Mouse (Mus musculus) spleen, postnatal 10 days (tissue): ENCODE measurements around the gene Gm4070.
"Not testable (repeated sequence)": the region's sequence is repeated elsewhere in the genome, so short reads cannot be mapped to it uniquely, and the experiment has no call there.

Experiments
- DNase-seq, 2 experiments: peaks; one replicate each; pipeline ENCODE4 v3.0.0; 2021 to 2022; ENCODE audit warnings: low spot score in 2 of 2

The Gm4070 gene

GRCm38 (mm10) chr7:105953812-105954211 is at the start of gene Gm4070:
Gene Gm4070, minus strand, starts transcription at chr7:105953967.
- DNase-seq: not testable (repeated sequence)

DNA sequence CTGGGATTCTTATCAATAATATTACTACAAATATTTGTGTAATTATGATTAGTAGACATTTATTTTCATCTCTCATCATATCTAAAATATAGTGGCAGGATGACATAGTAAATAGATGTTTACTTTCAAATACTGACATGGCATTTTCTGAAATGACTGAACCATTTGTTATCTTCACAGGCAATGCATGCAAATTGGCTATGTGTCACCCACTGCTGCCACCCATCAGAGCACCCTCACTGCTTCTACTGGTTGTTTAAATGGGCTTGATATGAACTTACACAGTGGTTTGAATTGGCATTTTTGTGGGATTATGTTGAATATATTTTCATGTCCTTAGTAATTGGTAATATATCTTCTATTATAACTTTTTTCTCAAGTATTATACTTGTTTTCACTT is 773 bp upstream of the Gm4070 start:
- not testable (repeated sequence) for DNase-seq

DNA sequence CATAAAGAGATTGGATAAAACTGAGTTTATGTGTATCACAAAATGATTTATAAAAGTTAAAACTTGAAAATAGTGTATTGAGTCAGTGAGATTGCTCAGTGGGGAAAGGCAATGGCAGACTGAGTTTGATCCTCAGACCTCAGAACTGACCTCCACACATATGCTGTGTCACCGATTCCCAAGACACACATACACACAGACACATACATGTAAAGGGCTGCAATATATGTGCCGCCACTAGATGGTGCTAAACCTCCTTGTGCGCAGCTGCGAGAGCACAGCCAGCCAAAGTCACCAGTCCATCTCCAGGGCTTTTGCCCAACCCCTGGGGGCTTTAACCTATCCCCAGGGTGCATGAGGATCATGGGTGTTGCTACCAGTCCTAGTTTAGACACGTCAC is 1.4 kb downstream of the Gm4070 start:
- not testable (repeated sequence) for DNase-seq

DNA sequence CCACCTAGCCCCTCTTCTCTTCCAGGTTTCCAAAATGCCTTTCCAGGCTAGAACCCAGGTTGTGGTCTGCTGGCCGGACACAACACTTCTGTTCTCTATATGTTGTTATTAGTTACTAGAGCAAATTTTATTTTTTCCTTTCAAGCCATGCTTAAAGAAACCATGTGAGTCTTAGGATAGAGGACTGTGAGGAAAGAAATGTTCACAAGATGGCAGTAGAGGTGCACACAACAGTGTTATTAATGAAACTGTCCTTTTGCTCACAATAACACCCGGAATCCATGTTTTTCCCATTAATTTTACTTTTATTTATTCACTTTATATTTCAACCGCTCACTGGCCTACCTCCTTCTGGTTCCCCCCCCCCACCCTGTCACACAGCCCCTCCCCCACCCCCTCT is 8.5 kb downstream of the Gm4070 start:
- DNase-seq: not testable (repeated sequence)

DNA sequence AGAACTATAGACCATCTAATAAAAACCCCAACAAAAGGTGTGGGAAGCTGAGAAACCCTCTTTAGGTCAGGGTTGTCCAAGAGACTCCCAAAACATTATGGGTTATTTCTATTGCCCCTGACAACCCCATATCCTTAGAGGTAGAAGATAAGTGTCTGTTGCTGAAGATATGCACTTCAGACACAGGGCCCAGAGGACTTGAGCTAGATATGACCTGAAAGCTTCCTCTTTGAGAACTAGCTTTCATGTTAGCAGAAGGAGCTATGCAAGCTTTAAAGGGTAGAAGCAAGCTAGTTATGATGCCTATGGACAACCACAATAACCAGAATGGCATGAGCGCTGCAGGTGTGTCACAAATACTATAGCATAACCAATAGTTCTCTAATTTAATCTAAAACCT is 21.6 kb downstream of the Gm4070 start:
- not testable (repeated sequence) for DNase-seq

DNA sequence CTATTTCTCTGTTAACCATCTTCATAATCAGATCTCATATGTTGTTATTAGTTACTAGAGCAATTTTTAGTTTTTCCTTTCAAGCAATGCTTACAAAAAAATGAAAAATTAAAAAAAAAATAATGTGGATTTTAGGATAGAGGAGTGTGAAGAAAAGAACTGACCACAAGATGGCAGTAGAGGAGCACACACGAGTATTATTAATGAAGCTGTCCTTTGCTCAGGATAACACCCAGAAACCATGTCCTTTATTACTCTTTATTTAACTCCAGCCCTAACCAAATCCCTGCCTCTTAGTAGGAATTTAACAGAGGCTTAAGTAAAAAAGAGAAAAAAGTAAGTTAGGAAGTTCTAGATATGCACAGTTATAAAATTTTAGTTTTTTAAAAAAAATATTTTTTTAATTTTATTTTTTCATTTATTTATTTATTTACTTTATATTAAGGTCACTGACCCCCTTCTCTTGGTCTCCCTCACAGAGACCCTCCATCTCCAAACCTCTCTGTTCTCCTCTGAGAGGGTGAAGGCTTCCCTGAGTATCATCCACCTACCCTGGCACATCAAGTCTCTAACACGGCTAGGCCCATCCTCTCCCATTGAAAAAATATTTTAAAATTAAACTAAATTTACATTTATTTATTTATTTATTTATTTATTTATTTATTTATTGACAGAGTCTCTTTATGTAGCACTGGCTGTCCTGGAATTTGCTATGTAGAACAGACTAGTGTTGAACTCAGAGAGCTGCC is 70.0 kb downstream of the Gm4070 start:
- not testable (repeated sequence) for DNase-seq

GRCm38 (mm10) chr7:105879717-105880484 is 73.9 kb downstream of the Gm4070 start:
- not testable (repeated sequence) for DNase-seq

- not testable (repeated sequence) for DNase-seq
Observed at GRCm38 (mm10) chr7:105855718-105856560, 97.8 kb downstream of the Gm4070 start.
